Mouse (Mus musculus) limb, embryonic 10.5 days (tissue): ENCODE measurements around the gene Pphln1. TPM values are rescaled to one million over a fixed set of nuclear protein-coding genes. Genes with fewer than 3 reads are reported as not detected.

Experiments
- DNase-seq: peaks from one replicate; pipeline ENCODE4 v3.0.0-alpha.2; 2017; ENCODE audit warnings: low spot score
- H3K27ac ChIP-seq: fragments of 300-500 bp; sonication (generic); 2 replicates; pipeline ENCODE4 v1.5.1; 2016; ENCODE audit warnings: mild to moderate bottlenecking
- H3K27me3 ChIP-seq: fragments of 300-500 bp; sonication (generic); 2 replicates; pipeline ENCODE4 v1.6.1; 2016; ENCODE audit warnings: low read depth, mild to moderate bottlenecking; ENCODE audit not compliant: poor library complexity, severe bottlenecking
- H3K36me3 ChIP-seq: fragments of 300-500 bp; sonication (generic); 2 replicates; pipeline ENCODE4 v1.6.1; 2016; ENCODE audit warnings: mild to moderate bottlenecking, moderate library complexity
- H3K4me1 ChIP-seq: fragments of 300-500 bp; sonication (generic); 2 replicates; pipeline ENCODE4 v1.6.1; 2016
- H3K4me3 ChIP-seq: fragments of 300-500 bp; sonication (generic); 2 replicates; pipeline ENCODE4 v1.5.1; 2016; ENCODE audit warnings: mild to moderate bottlenecking, moderate library complexity
- H3K9me3 ChIP-seq: fragments of 300-500 bp; sonication (generic); replicated peaks from 2 replicates; pipeline ENCODE4 v1.6.1; 2016; ENCODE audit warnings: mild to moderate bottlenecking
- WGBS: fragments of 180-500 bp; shearing (Covaris S2); methylation state at CpG from one replicate; pipeline ENCODE4 v1.1.7; 2016; 5-methylcytosine and 5-hydroxymethylcytosine counted together
- polyA plus RNA-seq: library from polyadenylated mRNA; unstranded; fragments of >200 nt; fragmentation: Nextera tagmentation; extraction: Ambion mirVana; gene quantifications from 2 replicates; pipeline ENCODE4 v1.2.1, GENCODE M21; 2016

Gene Pphln1
- polyA plus RNA-seq, 1 experiment from 2014 or later, result 96.2 TPM

DNA sequence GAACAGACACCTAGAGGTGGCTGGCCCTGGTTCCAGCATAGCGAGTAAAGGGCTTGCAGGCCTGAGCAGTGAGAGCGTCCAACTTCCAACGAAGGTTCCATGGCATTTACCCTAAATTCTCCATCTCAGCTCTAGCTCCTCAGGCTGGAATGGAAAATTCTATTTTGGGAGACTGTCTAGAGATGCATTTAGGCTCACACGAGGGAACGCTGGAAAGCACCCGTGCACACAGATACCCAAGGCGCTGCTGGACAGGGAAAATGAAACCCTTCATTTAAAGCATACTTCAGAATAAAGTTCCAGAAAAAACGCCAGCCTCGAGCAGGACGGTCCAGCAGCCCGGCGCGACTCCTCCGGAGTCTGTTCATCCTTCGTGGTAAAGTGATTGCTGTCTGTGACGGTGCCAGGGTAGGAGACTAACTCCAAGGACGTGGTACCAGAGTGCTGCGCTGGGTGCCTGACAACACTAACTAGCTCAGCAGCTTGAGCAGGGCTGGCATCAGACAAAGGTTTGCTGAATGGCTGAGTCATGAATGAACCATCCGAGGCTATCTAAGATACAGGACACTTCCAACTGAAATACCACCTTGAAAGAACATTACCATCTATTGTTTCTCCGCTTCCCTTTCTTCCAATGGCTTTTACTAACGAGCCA lies 140.5 kb downstream of the Pphln1 start:
- Histone ChIP-seq H3K4me1 (peaks cover 26% of the 10 kb centered on the region), H3K4me3 (no peak overlapping the region), H3K27ac (no peak overlapping the region), H3K36me3 (peaks cover 4% of the 10 kb centered on the region; the same call in 1 of the 2 replicates), H3K27me3 (no peaks in the 10 kb centered on the region), H3K9me3 (no peaks in the 10 kb centered on the region)
- WGBS, result 88% methylated on average over 21 of the region's 21 CpGs
- no peak for DNase-seq

DNA sequence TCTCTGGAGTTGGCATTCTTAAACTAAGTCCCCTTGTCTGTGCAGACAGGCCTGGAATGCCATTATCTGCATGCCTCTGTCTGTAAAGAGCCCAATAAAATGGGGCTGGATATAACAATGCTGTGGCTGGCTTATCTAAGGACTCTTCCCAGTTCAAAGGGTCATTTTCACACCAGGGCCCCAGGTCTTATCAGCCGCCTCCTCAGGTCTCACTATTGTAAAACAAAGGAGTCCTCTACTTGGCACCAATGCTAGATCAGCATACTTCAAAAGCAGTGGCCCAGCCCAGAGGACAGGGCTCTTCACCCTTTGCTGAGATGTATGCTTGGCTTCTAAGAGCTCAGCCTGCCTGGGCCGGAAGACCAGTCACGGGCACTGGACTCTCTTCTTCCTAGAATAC lies 141.3 kb downstream of the Pphln1 start:
- Histone ChIP-seq H3K4me3 (no peak overlapping the region), H3K36me3 (peaks cover 6% of the 10 kb centered on the region; the same call in 1 of the 2 replicates), H3K27ac (no peak overlapping the region), H3K9me3 (no peaks in the 10 kb centered on the region), H3K4me1 (peaks cover 19% of the 10 kb centered on the region), H3K27me3 (no peaks in the 10 kb centered on the region)
- 47% methylated on average over 3 of the region's 3 CpGs for WGBS
- no peak for DNase-seq

Other genes with a start within 250 kb of the Pphln1 start
- gene Gxylt1, start 123.2 kb upstream of the Pphln1 start, polyA plus RNA-seq, result 15.6 and 21.7 TPM in 2 replicates
- 106 and 128 TPM in 2 replicates for gene Yaf2, start 61.4 kb upstream of the Pphln1 start, polyA plus RNA-seq
- gene Zcrb1, start within 50 bp of the Pphln1 start, polyA plus RNA-seq, result 154 and 157 TPM in 2 replicates
- 20.4 and 25.7 TPM in 2 replicates for gene Prickle1, start 197.5 kb downstream of the Pphln1 start, polyA plus RNA-seq